Mouse (Mus musculus) heart, adult 2 months (tissue): ENCODE measurements around the gene Atp6v1e1. TPM values are rescaled to one million over a fixed set of nuclear protein-coding genes. Genes with fewer than 3 reads are reported as not detected.

Source experiments
- DNase-seq, 2 experiments: peaks; one replicate each; pipeline ENCODE4 v3.0.0; 2021
- H3K27ac ChIP-seq: fragments of 200-600 bp; 2 replicates; pipeline ENCODE4 v1.8.1; 2022
- H3K27me3 ChIP-seq: fragments of 200-500 bp; 2 replicates; pipeline ENCODE4 v1.6.1; 2012; ENCODE audit warnings: mild to moderate bottlenecking, low read length, inconsistent platforms, mixed read lengths; ENCODE audit not compliant: control insufficient read depth, insufficient read depth
- H3K36me3 ChIP-seq: fragments of 200-500 bp; 2 replicates; pipeline ENCODE4 v1.6.1; 2012; ENCODE audit warnings: low read length, inconsistent platforms; ENCODE audit not compliant: control insufficient read depth, insufficient read depth
- H3K4me1 ChIP-seq: fragments of 200-500 bp; 2 replicates; pipeline ENCODE4 v1.6.1; 2011; ENCODE audit warnings: low read length; ENCODE audit not compliant: control insufficient read depth, insufficient read depth
- H3K4me3 ChIP-seq: fragments of 200-600 bp; 2 replicates; pipeline ENCODE4 v1.8.1; 2022
- H3K79me2 ChIP-seq: fragments of 200-500 bp; replicated peaks from 2 replicates; pipeline ENCODE4 v1.6.1; 2012; ENCODE audit warnings: mild to moderate bottlenecking, inconsistent platforms, low read length, moderate library complexity, mixed read lengths; ENCODE audit not compliant: control insufficient read depth, insufficient read depth
- H3K9ac ChIP-seq: fragments of 200-500 bp; 2 replicates; pipeline ENCODE4 v1.6.1; 2012; ENCODE audit warnings: low read depth, mild to moderate bottlenecking, control low read depth, inconsistent platforms, low read length, mixed read lengths
- CTCF ChIP-seq: fragments of 200-600 bp; IDR thresholded peaks from 2 replicates; pipeline ENCODE4 v1.8.1; 2022; ENCODE audit warnings: antibody characterized with exemption, mild to moderate bottlenecking, moderate library complexity
- EP300 ChIP-seq: fragments of 200-500 bp; IDR thresholded peaks from 2 replicates; pipeline ENCODE4 v1.6.1; 2011; ENCODE audit warnings: low read depth, low read length, control low read depth; ENCODE audit not compliant: insufficient read depth
- POLR2A ChIP-seq: fragments of 200-500 bp; IDR thresholded peaks from 2 replicates; pipeline ENCODE4 v1.6.1; 2011; ENCODE audit warnings: mild to moderate bottlenecking, low read depth, low read length, control low read depth; ENCODE audit not compliant: insufficient read depth
- WGBS: fragments of 180-500 bp; shearing (Covaris S2); methylation state at CpG from one replicate; pipeline ENCODE4 v1.1.7; 2018; 5-methylcytosine and 5-hydroxymethylcytosine counted together
- intact Hi-C: fragments of 180-260 bp; cut with DNase I; formaldehyde crosslinking; loops from one replicate; pipeline ENCODE4 v1.15.1; 2025
- polyA plus RNA-seq: library from polyadenylated mRNA; depleted of rRNA; stranded (reverse); fragments of >200 nt; gene quantifications from 2 replicates; pipeline ENCODE4 v1.2.3, GENCODE M21; 2012
- total RNA-seq, 2 experiments: library from RNA; stranded (reverse); gene quantifications; 2 replicates each; pipeline ENCODE4 v1.2.3; 2021

Gene Atp6v1e1
- total and polyA plus RNA-seq, 3 experiments, result 142 to 165 (median 145) TPM

DNA sequence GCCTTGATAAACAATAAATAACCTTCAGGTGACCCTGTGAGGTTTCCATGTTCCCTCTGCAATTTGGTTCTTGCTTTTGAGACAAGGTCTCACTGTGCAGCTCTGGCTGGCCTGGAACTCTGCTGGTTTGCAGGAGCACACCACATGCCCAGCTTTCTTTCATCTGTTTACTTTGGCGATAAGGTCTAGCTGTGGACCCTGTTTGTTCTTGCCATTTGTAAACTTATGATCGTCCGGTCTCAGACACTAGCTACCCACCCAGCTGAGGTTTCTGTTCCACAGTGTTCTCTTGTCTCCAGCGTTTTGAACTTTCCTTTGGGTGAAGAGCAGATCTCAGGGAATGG, 14.9 kb downstream of the Atp6v1e1 start:
- intact Hi-C loops, result no loop called here
- Histone ChIP-seq H3K36me3 (peaks cover 2% of the 10 kb centered on the region; the same call in 1 of the 2 replicates), H3K79me2 (no peaks in the 10 kb centered on the region), H3K27me3 (no peaks in the 10 kb centered on the region), H3K9ac (no peak overlapping the region), H3K27ac (no peak overlapping the region), H3K4me1 (no peaks in the 10 kb centered on the region), H3K4me3 (no peak overlapping the region)
- DNase-seq, result no peak
- 89% methylated on average over 4 of the region's 4 CpGs for WGBS
- no peak for TF ChIP-seq CTCF
- no peak for TF ChIP-seq POLR2A

DNA sequence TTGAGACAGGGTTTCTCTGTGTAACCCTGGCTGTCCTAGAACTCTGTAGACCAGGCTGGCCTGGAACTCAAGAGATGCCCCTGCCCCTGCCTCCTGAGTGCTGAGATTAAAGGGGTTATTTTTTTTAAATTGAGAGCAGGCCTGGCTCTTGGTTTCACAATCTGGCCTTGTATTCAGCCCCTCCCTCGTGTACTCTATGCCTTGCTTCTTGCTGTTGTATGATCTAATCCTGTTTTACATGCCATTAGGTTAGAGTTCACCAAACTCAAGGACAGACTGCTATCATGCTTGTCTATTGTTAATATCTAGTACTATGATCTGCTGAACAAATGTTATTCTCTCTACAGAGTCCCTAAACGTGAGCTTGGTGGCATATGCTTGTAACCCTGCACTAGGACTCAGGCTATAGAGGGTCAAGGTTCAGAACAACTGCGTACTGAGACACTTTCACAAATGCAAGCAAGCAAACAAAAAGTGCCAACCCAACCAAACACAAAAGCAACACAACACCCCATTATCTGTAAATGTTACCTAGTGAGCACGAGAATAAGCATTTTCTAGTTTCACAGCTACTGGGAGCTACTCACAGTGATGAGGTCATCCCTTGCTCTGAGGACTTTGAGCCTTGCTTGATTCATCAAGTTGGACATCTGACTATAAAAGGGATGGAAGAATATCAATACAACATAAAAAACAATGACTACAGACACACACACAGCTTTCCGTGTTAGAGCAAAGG, 15.4 kb downstream of the Atp6v1e1 start:
- no peak overlapping the region for H3K4me3 ChIP-seq
- no peaks in the 10 kb centered on the region for H3K79me2 ChIP-seq
- no peak for TF ChIP-seq EP300
- no peak for TF ChIP-seq CTCF
- no peak for TF ChIP-seq POLR2A
- WGBS, result 84% methylated on average over 5 of the region's 5 CpGs
- H3K4me1 ChIP-seq, result no peaks in the 10 kb centered on the region
- H3K36me3 ChIP-seq, result peaks cover 2% of the 10 kb centered on the region; the same call in 1 of the 2 replicates
- no peak overlapping the region for H3K27ac ChIP-seq
- H3K9ac ChIP-seq, result no peak overlapping the region
- no peaks in the 10 kb centered on the region for H3K27me3 ChIP-seq
- DNase-seq, result no peak
- intact Hi-C loops, result no loop called here

DNA sequence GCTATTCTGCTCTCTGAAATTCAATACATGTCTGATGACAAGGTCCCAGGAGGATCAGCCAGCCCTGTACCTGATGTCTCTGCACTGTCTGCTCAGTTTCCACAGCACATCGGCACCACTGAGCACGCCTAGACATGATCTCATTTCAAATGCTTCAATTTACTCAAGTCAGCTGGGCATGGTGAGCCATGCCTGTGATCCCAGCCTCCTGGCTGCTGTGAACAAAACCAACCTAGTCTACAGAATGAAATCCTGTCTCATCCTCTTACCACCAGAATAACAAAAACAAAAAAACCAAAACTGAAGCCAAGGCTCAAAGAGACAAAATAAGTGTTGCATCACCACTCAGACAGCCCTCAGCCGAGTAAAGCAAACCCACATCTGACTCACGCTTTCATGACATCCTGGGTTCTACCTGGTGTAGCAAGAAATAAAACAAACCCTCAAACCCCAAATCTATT, 23.0 kb downstream of the Atp6v1e1 start:
- intact Hi-C loops, result no loop called here
- Histone ChIP-seq H3K9ac (no peak overlapping the region), H3K27me3 (no peaks in the 10 kb centered on the region), H3K4me3 (no peak overlapping the region), H3K79me2 (no peaks in the 10 kb centered on the region), H3K36me3 (no peaks in the 10 kb centered on the region; the same call in 1 of the 2 replicates), H3K4me1 (no peaks in the 10 kb centered on the region), H3K27ac (no peak overlapping the region)
- no peak for DNase-seq
- 87% methylated on average over 4 of the region's 4 CpGs for WGBS
- TF ChIP-seq CTCF (no peak), POLR2A (no peak), EP300 (no peak)

DNA sequence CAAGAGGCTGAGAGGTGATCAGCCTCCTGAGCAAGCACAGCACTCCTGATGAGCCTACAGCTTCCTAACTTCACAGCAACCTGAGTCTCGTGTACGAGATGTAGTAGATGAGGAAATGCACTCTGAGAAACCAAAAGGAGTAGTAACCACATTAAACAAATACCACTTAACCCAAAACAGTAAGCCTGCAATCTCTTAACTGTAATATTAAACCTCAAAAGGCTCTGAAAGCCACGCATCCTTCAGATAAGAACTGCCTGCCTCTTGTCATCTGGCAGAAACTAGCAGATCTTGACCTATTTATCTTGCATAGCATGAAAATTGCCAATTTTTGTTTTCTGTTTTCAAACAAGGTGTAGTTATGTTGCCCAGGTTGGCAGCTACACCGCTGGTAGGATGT, 23.7 kb downstream of the Atp6v1e1 start:
- no peak overlapping the region for H3K4me3 ChIP-seq
- no peaks in the 10 kb centered on the region for H3K4me1 ChIP-seq
- H3K79me2 ChIP-seq, result no peaks in the 10 kb centered on the region
- WGBS, result 77% methylated on average over 4 of the region's 4 CpGs
- DNase-seq, result no peak
- H3K27ac ChIP-seq, result no peak overlapping the region
- H3K36me3 ChIP-seq, result no peaks in the 10 kb centered on the region; the same call in 1 of the 2 replicates
- no peak overlapping the region for H3K9ac ChIP-seq
- TF ChIP-seq CTCF (no peak), POLR2A (no peak)
- no peaks in the 10 kb centered on the region for H3K27me3 ChIP-seq
- intact Hi-C loops, result no loop called here

DNA sequence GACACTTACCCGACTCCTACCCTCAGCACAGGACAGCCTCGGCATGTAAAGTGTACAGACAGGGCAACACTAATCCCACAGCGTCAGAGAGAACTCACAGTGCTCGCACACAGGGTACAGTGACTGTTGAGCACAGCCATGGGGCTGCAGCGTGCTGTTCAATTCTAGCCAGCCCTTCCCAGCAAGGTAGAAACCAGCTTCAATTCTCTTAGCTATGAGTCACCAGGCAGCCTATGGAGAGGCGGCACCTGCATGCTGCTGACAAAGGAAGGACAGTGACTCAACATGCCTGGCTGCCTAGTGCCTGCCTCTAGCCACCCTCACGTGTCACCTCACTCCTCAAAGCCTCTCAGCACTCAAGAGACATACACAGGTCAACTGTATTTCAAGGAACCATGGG, 24.6 kb downstream of the Atp6v1e1 start:
- H3K9ac ChIP-seq, result no peak overlapping the region

DNA sequence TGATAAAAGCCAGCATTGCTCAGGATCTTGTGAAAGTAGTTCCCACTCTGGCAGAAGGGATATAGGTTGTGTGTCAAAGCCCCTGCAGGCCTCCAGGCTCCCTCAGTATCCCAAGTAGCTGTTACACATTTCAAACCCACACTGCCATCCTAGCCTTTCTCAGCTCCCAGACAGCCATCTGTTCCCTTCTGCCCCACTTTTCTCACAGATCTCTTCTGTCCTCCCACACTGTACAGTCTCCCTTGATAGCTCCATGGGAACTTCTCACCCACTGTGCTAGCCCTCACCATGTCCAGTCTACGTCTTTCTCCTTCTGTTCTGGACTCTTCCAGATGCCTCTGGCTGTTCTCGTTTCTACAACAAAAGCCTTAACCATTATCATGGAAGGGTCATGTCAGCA, 26.5 kb downstream of the Atp6v1e1 start:
- TF ChIP-seq POLR2A (no peak), CTCF (no peak), EP300 (no peak)
- H3K79me2 ChIP-seq, result no peaks in the 10 kb centered on the region
- H3K27me3 ChIP-seq, result no peaks in the 10 kb centered on the region
- DNase-seq, result no peak
- H3K27ac ChIP-seq, result no peak overlapping the region
- intact Hi-C loops, result no loop called here
- H3K4me3 ChIP-seq, result no peak overlapping the region
- H3K4me1 ChIP-seq, result no peaks in the 10 kb centered on the region
- 81% methylated on average over 2 of the region's 2 CpGs for WGBS
- no peak overlapping the region for H3K9ac ChIP-seq
- H3K36me3 ChIP-seq, result no peaks in the 10 kb centered on the region; the same call in 1 of the 2 replicates

More for the DNA sequence above, 24.6 kb downstream of the Atp6v1e1 start:
- no peaks in the 10 kb centered on the region; the same call in 1 of the 2 replicates for H3K36me3 ChIP-seq
- TF ChIP-seq EP300, result no peak
- TF ChIP-seq CTCF, result no peak
- TF ChIP-seq POLR2A, result no peak
- H3K27ac ChIP-seq, result no peak overlapping the region
- intact Hi-C loops, result no loop called here
- DNase-seq, result no peak
- no peak overlapping the region for H3K4me3 ChIP-seq
- H3K79me2 ChIP-seq, result no peaks in the 10 kb centered on the region
- no peaks in the 10 kb centered on the region for H3K4me1 ChIP-seq
- 82% methylated on average over 7 of the region's 7 CpGs for WGBS
- no peaks in the 10 kb centered on the region for H3K27me3 ChIP-seq
